Mouse (Mus musculus) midbrain, embryonic 13.5 days (tissue): ENCODE results near the gene Gm10354. TPM values are rescaled to one million over a fixed set of nuclear protein-coding genes. Genes with fewer than 3 reads are reported as not detected.
"Not testable (repeated sequence)": the region's sequence is repeated elsewhere in the genome, so short reads cannot be mapped to it uniquely, and the experiment has no call there.

Source experiments
- ATAC-seq: fragments of 200-750 bp; cut with Nextera tagmentation; 2 replicates; pipeline ENCODE4 v1.8.0; 2017; ENCODE audit warnings: mild to moderate bottlenecking, moderate TSS enrichment, moderate library complexity
- H3K27ac ChIP-seq: fragments of 300-500 bp; sonication (generic); 2 replicates; pipeline ENCODE4 v1.5.1; 2015; ENCODE audit warnings: inconsistent platforms, mild to moderate bottlenecking, moderate library complexity
- H3K27me3 ChIP-seq: fragments of 300-500 bp; sonication (generic); 2 replicates; pipeline ENCODE4 v1.6.1; 2015; ENCODE audit warnings: mild to moderate bottlenecking, inconsistent platforms
- H3K36me3 ChIP-seq: fragments of 300-500 bp; sonication (generic); 2 replicates; pipeline ENCODE4 v1.6.1; 2015; ENCODE audit warnings: mild to moderate bottlenecking, inconsistent platforms
- H3K4me1 ChIP-seq: fragments of 300-500 bp; sonication (generic); replicated peaks from 2 replicates; pipeline ENCODE4 v1.6.1; 2015; ENCODE audit warnings: inconsistent platforms
- H3K4me2 ChIP-seq: fragments of 300-500 bp; sonication (generic); replicated peaks from 2 replicates; pipeline ENCODE4 v1.6.1; 2015; ENCODE audit warnings: moderate library complexity, mild to moderate bottlenecking, inconsistent platforms
- H3K4me3 ChIP-seq: fragments of 300-500 bp; sonication (generic); replicated peaks from 2 replicates; pipeline ENCODE4 v1.5.1; 2015; ENCODE audit warnings: mild to moderate bottlenecking, inconsistent platforms
- H3K9ac ChIP-seq: fragments of 300-500 bp; sonication (generic); replicated peaks from 2 replicates; pipeline ENCODE4 v1.6.1; 2015; ENCODE audit warnings: mild to moderate bottlenecking, inconsistent platforms
- H3K9me3 ChIP-seq: fragments of 300-500 bp; sonication (generic); 2 replicates; pipeline ENCODE4 v1.6.1; 2016; ENCODE audit warnings: mild to moderate bottlenecking, inconsistent platforms
- WGBS: fragments of 180-500 bp; shearing (Covaris S2); methylation state at CpG from one replicate; pipeline ENCODE4 v1.1.7; 2015; 5-methylcytosine and 5-hydroxymethylcytosine counted together
- polyA plus RNA-seq: library from polyadenylated mRNA; unstranded; fragments of >200 nt; fragmentation: Nextera tagmentation; extraction: Ambion mirVana; gene quantifications from 2 replicates; pipeline ENCODE4 v1.2.1, GENCODE M21; 2015

Gene Gm10354
- polyA plus RNA-seq: not detected in 2 replicates

- H3K4me1 ChIP-seq, ATAC-seq: not testable (repeated sequence)
- 46% methylated on average over 1 of the region's 1 CpGs for WGBS
Observed at GRCm38 (mm10) chr5:14978835-14979234, at the start of gene Gm10354. Gm10354 (minus strand) TSS chr5:14978935.

GRCm38 (mm10) chr5:15024316-15024715, 45.6 kb upstream of the Gm10354 start:
- not testable (repeated sequence) for ATAC-seq, H3K27me3 ChIP-seq, H3K36me3 ChIP-seq, H3K4me1 ChIP-seq, H3K27ac ChIP-seq, H3K4me3 ChIP-seq, H3K4me2 ChIP-seq, H3K9ac ChIP-seq
- 93% methylated on average over 1 of the region's 1 CpGs for WGBS
- peaks cover 34% of the 10 kb centered on the region for H3K9me3 ChIP-seq

More at GRCm38 (mm10) chr5:14978835-14979234, at the start of gene Gm10354:
- H3K9ac ChIP-seq, H3K4me3 ChIP-seq, H3K4me2 ChIP-seq, H3K36me3 ChIP-seq, H3K27me3 ChIP-seq, H3K27ac ChIP-seq: not testable (repeated sequence)
- peaks cover 37% of the 10 kb centered on the region for H3K9me3 ChIP-seq

GRCm38 (mm10) chr5:15020067-15020466, 41.3 kb upstream of the Gm10354 start:
- H3K36me3 ChIP-seq, H3K27ac ChIP-seq, H3K27me3 ChIP-seq, H3K4me3 ChIP-seq, H3K9ac ChIP-seq, H3K4me2 ChIP-seq, ATAC-seq, H3K4me1 ChIP-seq: not testable (repeated sequence)
- H3K9me3 ChIP-seq: peaks cover 31% of the 10 kb centered on the region
- 71% methylated on average over 2 of the region's 2 CpGs for WGBS

GRCm38 (mm10) chr5:15010639-15011582, 32.2 kb upstream of the Gm10354 start:
- ATAC-seq: 0 out of 2 replicates have a peak, but pooled peaks have one; percentile 48
- not testable (repeated sequence) for H3K4me3 ChIP-seq, H3K4me1 ChIP-seq, H3K27ac ChIP-seq, H3K27me3 ChIP-seq, H3K36me3 ChIP-seq, H3K4me2 ChIP-seq, H3K9ac ChIP-seq
- WGBS: 86% methylated on average over 11 of the region's 11 CpGs
- peaks cover 20% of the 10 kb centered on the region for H3K9me3 ChIP-seq

- H3K27me3 ChIP-seq, H3K36me3 ChIP-seq, H3K4me2 ChIP-seq, ATAC-seq, H3K4me3 ChIP-seq, H3K9ac ChIP-seq, H3K4me1 ChIP-seq, H3K27ac ChIP-seq: not testable (repeated sequence)
- 55% methylated on average over 3 of the region's 3 CpGs for WGBS
- H3K9me3 ChIP-seq: peaks cover 30% of the 10 kb centered on the region
Observed at GRCm38 (mm10) chr5:15006907-15007306, 28.2 kb upstream of the Gm10354 start.

GRCm38 (mm10) chr5:15006288-15006687, 27.6 kb upstream of the Gm10354 start:
- H3K36me3 ChIP-seq, H3K27ac ChIP-seq, H3K4me1 ChIP-seq, H3K27me3 ChIP-seq, ATAC-seq, H3K9ac ChIP-seq, H3K4me2 ChIP-seq, H3K4me3 ChIP-seq: not testable (repeated sequence)
- WGBS: 65% methylated on average over 3 of the region's 3 CpGs
- peaks cover 26% of the 10 kb centered on the region for H3K9me3 ChIP-seq

- not testable (repeated sequence) for H3K27ac ChIP-seq
Observed at GRCm38 (mm10) chr5:15005584-15005983, 26.8 kb upstream of the Gm10354 start.

GRCm38 (mm10) chr5:15004569-15005562, 26.1 kb upstream of the Gm10354 start:
- H3K27ac ChIP-seq, H3K36me3 ChIP-seq, H3K27me3 ChIP-seq, H3K4me3 ChIP-seq, H3K9ac ChIP-seq, H3K4me2 ChIP-seq, H3K4me1 ChIP-seq: not testable (repeated sequence)
- 75% methylated on average over 5 of the region's 5 CpGs for WGBS
- peaks cover 24% of the 10 kb centered on the region for H3K9me3 ChIP-seq
- peak; percentile 90 for ATAC-seq

More at GRCm38 (mm10) chr5:15005584-15005983, 26.8 kb upstream of the Gm10354 start:
- H3K27me3 ChIP-seq, H3K4me2 ChIP-seq, H3K9ac ChIP-seq, H3K36me3 ChIP-seq, H3K4me1 ChIP-seq, H3K4me3 ChIP-seq: not testable (repeated sequence)
- WGBS: 54% methylated on average over 3 of the region's 4 CpGs
- peak; percentile 46; the same call in 1 of the 2 replicates for ATAC-seq
- peaks cover 21% of the 10 kb centered on the region for H3K9me3 ChIP-seq

- 80% methylated on average over 9 of the region's 9 CpGs for whole genome bisulfite sequencing
- not testable (repeated sequence) for H3K27ac ChIP-seq, H3K27me3 ChIP-seq, ATAC-seq, H3K9ac ChIP-seq, H3K4me1 ChIP-seq, H3K4me2 ChIP-seq, H3K36me3 ChIP-seq, H3K4me3 ChIP-seq
- H3K9me3 ChIP-seq: peaks cover 25% of the 10 kb centered on the region
Observed at GRCm38 (mm10) chr5:14998077-14998476, 19.3 kb upstream of the Gm10354 start.

GRCm38 (mm10) chr5:14997556-14997955, 18.8 kb upstream of the Gm10354 start:
- H3K36me3 ChIP-seq, H3K4me3 ChIP-seq, H3K4me1 ChIP-seq, ATAC-seq, H3K9ac ChIP-seq, H3K4me2 ChIP-seq, H3K27me3 ChIP-seq, H3K27ac ChIP-seq: not testable (repeated sequence)
- H3K9me3 ChIP-seq: peaks cover 23% of the 10 kb centered on the region
- WGBS: 85% methylated on average over 4 of the region's 4 CpGs

- not testable (repeated sequence) for H3K36me3 ChIP-seq, H3K27ac ChIP-seq, H3K4me1 ChIP-seq, ATAC-seq, H3K9ac ChIP-seq, H3K4me3 ChIP-seq, H3K4me2 ChIP-seq, H3K27me3 ChIP-seq
- H3K9me3 ChIP-seq: peaks cover 22% of the 10 kb centered on the region
- 73% methylated on average over 7 of the region's 7 CpGs for WGBS
Observed at GRCm38 (mm10) chr5:14996670-14997249, 18.0 kb upstream of the Gm10354 start.
